Comparison of ENCODE assay signal across 7 mouse cellular contexts in genomic region chr10:75893089-75893750, GRCm38 (mm10). TPM values are rescaled to one million over a fixed set of nuclear protein-coding genes. Genes with fewer than 3 reads are reported as not detected.
A peak's percentile ranks its signal among the peaks of the same experiment; 100 is the strongest.
DNase-seq lines count a peak whose midpoint lies in the region; ATAC-seq and TF ChIP-seq lines count a peak whose summit lies in the region.

Derl3 (plus strand) TSS chr10:75893413.

- TF ChIP-seq CTCF in heart, adult 2 months (IDR thresholded peaks at IDR 0.05), result no peak
- TF ChIP-seq CTCF in kidney, adult 2 months (conservative IDR thresholded peaks at IDR 0.05; ENCODE audit: insufficient read depth, insufficient read length, low read depth, low read length), result no peak

- no peaks in the 10 kb centered on the region for H3K79me2 ChIP-seq in heart, adult 2 months (replicated peaks; ENCODE audit: control insufficient read depth, insufficient read depth, low read length)

- peak within 1 kb of the TSS; percentile 92 for H3K4me2 ChIP-seq in embryonic facial prominence, embryonic 13.5 days
- peak within 1 kb of the TSS; percentile 87 for H3K4me2 ChIP-seq in limb, embryonic 11.5 days (ENCODE audit: low read depth, severe bottlenecking)
- peak within 1 kb of the TSS; percentile 88 for H3K4me2 ChIP-seq in midbrain, embryonic 14.5 days (ENCODE audit: low read length)

- TF ChIP-seq POLR2A in heart, adult 2 months (IDR thresholded peaks at IDR 0.05; ENCODE audit: insufficient read depth, low read depth, low read length), result no peak
- no peak for TF ChIP-seq POLR2A in kidney, adult 2 months (IDR thresholded peaks at IDR 0.05; ENCODE audit: low read depth, low read length)

- H3K4me3 ChIP-seq in embryonic facial prominence, embryonic 13.5 days, result peak within 1 kb of the TSS; percentile 48
- peak within 1 kb of the TSS; percentile 48 for H3K4me3 ChIP-seq in heart, adult 2 months
- peak within 1 kb of the TSS; percentile 47 for H3K4me3 ChIP-seq in kidney, adult 2 months (ENCODE audit: insufficient read depth, low read depth, low read length)
- peak within 1 kb of the TSS; percentile 35 for H3K4me3 ChIP-seq in limb, embryonic 11.5 days (ENCODE audit: low read depth, low read length)
- peak within 1 kb of the TSS; percentile 37 for H3K4me3 ChIP-seq in midbrain, embryonic 14.5 days (replicated peaks; ENCODE audit: low read depth, low read length)

- peak within 1 kb of the TSS; percentile 71 for H3K9ac ChIP-seq in embryonic facial prominence, embryonic 13.5 days
- H3K9ac ChIP-seq in heart, adult 2 months (ENCODE audit: low read depth, low read length), result peak within 1 kb of the TSS; percentile 46; the same call in 1 of the 2 replicates
- H3K9ac ChIP-seq in limb, embryonic 11.5 days (ENCODE audit: low read length), result peak within 1 kb of the TSS; percentile 65
- H3K9ac ChIP-seq in midbrain, embryonic 14.5 days (replicated peaks; ENCODE audit: low read length), result peak within 1 kb of the TSS; percentile 26; the same call in 1 of the 2 replicates

- ATAC-seq in embryonic facial prominence, embryonic 13.5 days (ENCODE audit: insufficient number of reproducible peaks, insufficient read depth, low FRiP score, low TSS enrichment, low read depth), result peak; percentile 99
- peak; percentile 99 for ATAC-seq in limb, embryonic 11.5 days (ENCODE audit: insufficient number of reproducible peaks, low FRiP score, low TSS enrichment, low read depth)
- peak; percentile 99 for ATAC-seq in midbrain, embryonic 14.5 days (ENCODE audit: low FRiP score, low TSS enrichment)

- no peaks in the 10 kb centered on the region for H3K27me3 ChIP-seq in embryonic facial prominence, embryonic 13.5 days
- no peaks in the 10 kb centered on the region for H3K27me3 ChIP-seq in heart, adult 2 months (ENCODE audit: control insufficient read depth, insufficient read depth, low read length)
- H3K27me3 ChIP-seq in kidney, adult 2 months (replicated peaks; ENCODE audit: control insufficient read depth, insufficient read depth, low read length), result no peaks in the 10 kb centered on the region
- H3K27me3 ChIP-seq in limb, embryonic 11.5 days (ENCODE audit: control insufficient read depth, insufficient read depth, low read length), result no peaks in the 10 kb centered on the region
- H3K27me3 ChIP-seq in midbrain, embryonic 14.5 days (ENCODE audit: control insufficient read depth, insufficient read depth, low read length), result no peaks in the 10 kb centered on the region

- no peak for TF ChIP-seq EP300 in heart, adult 2 months (IDR thresholded peaks at IDR 0.05; ENCODE audit: insufficient read depth, low read depth, low read length)

- H3K36me3 ChIP-seq in embryonic facial prominence, embryonic 13.5 days, result peaks cover 39% of the 10 kb centered on the region
- no peaks in the 10 kb centered on the region for H3K36me3 ChIP-seq in heart, adult 2 months (ENCODE audit: control insufficient read depth, insufficient read depth, low read length)
- H3K36me3 ChIP-seq in kidney, adult 2 months (ENCODE audit: control insufficient read depth, insufficient read depth, low read length), result no peaks in the 10 kb centered on the region
- H3K36me3 ChIP-seq in limb, embryonic 11.5 days (ENCODE audit: control insufficient read depth, insufficient read depth, low read length), result peaks cover 17% of the 10 kb centered on the region
- H3K36me3 ChIP-seq in midbrain, embryonic 14.5 days (ENCODE audit: control insufficient read depth, insufficient read depth, low read length), result peaks cover 33% of the 10 kb centered on the region

- 2% methylated on average over 51 of the region's 51 CpGs for WGBS in embryonic facial prominence, embryonic 13.5 days
- 6% methylated on average over 51 of the region's 51 CpGs for WGBS in heart, adult 2 months
- WGBS in kidney, adult 2 months, result 2% methylated on average over 51 of the region's 51 CpGs
- 2% methylated on average over 47 of the region's 51 CpGs for WGBS in limb, embryonic 11.5 days
- WGBS in midbrain, embryonic 14.5 days, result 1% methylated on average over 51 of the region's 51 CpGs

- H3K4me1 ChIP-seq in embryonic facial prominence, embryonic 13.5 days, result peaks cover 17% of the 10 kb centered on the region
- peaks cover 8% of the 10 kb centered on the region for H3K4me1 ChIP-seq in heart, adult 2 months (ENCODE audit: control insufficient read depth, insufficient read depth, low read length)
- 0 out of 2 replicates have a peak, but pooled peaks cover 3% of the 10 kb centered on the region for H3K4me1 ChIP-seq in kidney, adult 2 months (ENCODE audit: control insufficient read depth, insufficient read depth, low read length)
- peaks cover 15% of the 10 kb centered on the region for H3K4me1 ChIP-seq in limb, embryonic 11.5 days (ENCODE audit: control insufficient read depth, insufficient read depth, low read length)
- peaks cover 5% of the 10 kb centered on the region; the same call in 1 of the 2 replicates for H3K4me1 ChIP-seq in midbrain, embryonic 14.5 days (ENCODE audit: control insufficient read depth, insufficient read depth, low read length)

- DNase-seq in adrenal gland, postnatal 4 days (ENCODE audit: low spot score in 2 of 2), result peak; percentile 81 to 88
- DNase-seq in heart, adult 2 months, result peak; percentile 85 to 91
- peak; percentile 98 for DNase-seq in kidney, adult 2 months
- peak; percentile 96 for DNase-seq in limb, embryonic 11.5 days (ENCODE audit: low spot score)
- DNase-seq in midbrain, embryonic 14.5 days, result peak; percentile 97
- DNase-seq in spleen, adult 12 weeks (ENCODE audit: low spot score), result peak; percentile 91

- intact Hi-C loops in heart, adult 2 months (cut with DNase I), result loop anchor here (10.0 kb wide), 1 partner anchor 142 kb away; the partner anchor contains the start of gene Zfp280b

- H3K9me3 ChIP-seq in embryonic facial prominence, embryonic 13.5 days, result no peaks in the 10 kb centered on the region
- H3K9me3 ChIP-seq in limb, embryonic 11.5 days (ENCODE audit: control insufficient read depth, low read length), result no peaks in the 10 kb centered on the region
- H3K9me3 ChIP-seq in midbrain, embryonic 14.5 days (ENCODE audit: control insufficient read depth, low read length), result no peaks in the 10 kb centered on the region

- peak within 1 kb of the TSS; percentile 33; the same call in 1 of the 2 replicates for H3K27ac ChIP-seq in embryonic facial prominence, embryonic 13.5 days
- no peak within 1 kb of the TSS for H3K27ac ChIP-seq in heart, adult 2 months
- H3K27ac ChIP-seq in kidney, adult 2 months (ENCODE audit: insufficient read depth, low read depth, low read length), result no peak within 1 kb of the TSS
- peak within 1 kb of the TSS; percentile 55; the same call in 1 of the 2 replicates for H3K27ac ChIP-seq in limb, embryonic 11.5 days (replicated peaks; ENCODE audit: low read depth, low read length)
- H3K27ac ChIP-seq in midbrain, embryonic 14.5 days (replicated peaks; ENCODE audit: low read depth, low read length), result peak within 1 kb of the TSS; percentile 26; the same call in 1 of the 2 replicates

RNA-seq across cellular contexts. Expression of gene Derl3, which starts in this region (rescaled TPM):
- total RNA-seq in adrenal gland, postnatal 4 days (2021), result 1 to 10 TPM; 3.0 to 6.0 TPM
- 2.6 and 3.9 TPM in 2 replicates for polyA plus RNA-seq in embryonic facial prominence, embryonic 13.5 days (2015; fragmentation: Nextera tagmentation; extraction: Ambion mirVana)
- under 1 TPM; 0.50 to 0.65 TPM for total RNA-seq in heart, adult 2 months (2021)
- 1.0 and 1.3 TPM in 2 replicates for polyA plus RNA-seq in heart, adult 2 months (2012; rRNA removed)
- 5.0 and 6.4 TPM in 2 replicates for polyA plus RNA-seq in kidney, adult 2 months (2012; rRNA removed)
- polyA plus RNA-seq in limb, embryonic 11.5 days (2014; fragmentation: Nextera tagmentation; extraction: Ambion mirVana), result 3.8 and 3.9 TPM in 2 replicates
- 1.2 TPM in 2 replicates for polyA plus RNA-seq in midbrain, embryonic 14.5 days (2014; fragmentation: Nextera tagmentation; extraction: Ambion mirVana)

Comparison
In these comparisons a context has a peak if more than half of its experiments do, and no peak if none do; other contexts are left out.
1. H3K27ac ChIP-seq: peak in embryonic facial prominence, embryonic 13.5 days (single experiment), limb, embryonic 11.5 days (single experiment) and midbrain, embryonic 14.5 days (single experiment); none in heart, adult 2 months (single experiment) and kidney, adult 2 months (single experiment).
2. Peak in every context shown above with its lines, with median percentiles within 50 percentile points of each other: DNase-seq, ATAC-seq, H3K4me2 ChIP-seq, H3K4me3 ChIP-seq and H3K9ac ChIP-seq.